Mouse (Mus musculus) megakaryocyte-erythroid progenitor cell, adult 5-6 weeks (primary cell): ENCODE data around the gene Exoc2. TPM values are rescaled to one million over a fixed set of nuclear protein-coding genes. Genes with fewer than 3 reads are reported as not detected.

Source experiments
- ATAC-seq: replicated peaks from 2 replicates; pipeline ENCODE4 v1.8.0; 2016; ENCODE audit warnings: mild to moderate bottlenecking, inconsistent platforms; ENCODE audit not compliant: severe bottlenecking, poor library complexity, low FRiP score, low TSS enrichment
- total RNA-seq, 2 experiments: library from RNA; stranded (forward) in 1 of 2; stranded (reverse) in 1 of 2; fragments of 200-1000, 215-1000 nt in 1 of 2; fragments of >200 nt in 1 of 2; fragmentation: Nextera tagmentation in 1 of 2; gene quantifications; 2 replicates each; pipeline ENCODE4 v1.2.3; 2014 to 2017

The Exoc2 gene
- total RNA-seq, 2 experiments from 2014 or later = 24.5 to 28.3 TPM

DNA sequence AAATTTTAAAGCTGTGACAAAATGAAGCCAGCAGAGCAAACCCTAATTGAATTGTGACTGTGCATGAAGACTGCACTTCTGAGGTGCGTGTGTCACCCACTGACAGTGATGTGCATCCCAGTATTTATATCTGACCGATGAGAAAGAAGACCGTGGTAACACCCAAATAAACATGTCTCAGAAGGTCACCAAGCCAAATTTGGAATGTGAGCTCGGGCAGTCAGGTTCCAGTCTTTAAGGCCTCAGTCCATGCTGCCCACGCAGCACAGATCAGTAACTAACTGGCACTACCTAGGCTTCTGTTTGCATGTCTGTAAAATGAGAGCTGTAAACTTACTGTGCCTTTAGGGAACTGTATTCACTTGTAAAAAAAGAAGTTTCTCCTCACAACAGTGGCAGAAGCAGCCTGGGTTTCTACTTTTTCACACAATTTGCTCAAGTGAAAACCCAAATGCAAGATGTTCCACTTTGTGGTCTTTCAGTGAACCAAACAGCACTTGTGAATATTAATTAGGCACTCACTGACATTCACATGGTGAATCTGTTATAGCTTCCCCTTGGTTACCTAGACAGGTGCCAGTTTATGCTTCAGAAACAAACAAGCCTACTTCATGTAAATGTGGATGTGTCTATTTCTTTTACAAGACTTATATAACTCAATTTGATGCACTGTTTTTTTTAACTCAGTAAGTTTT is 61.8 kb downstream of the Exoc2 start:
- no peak for ATAC-seq

DNA sequence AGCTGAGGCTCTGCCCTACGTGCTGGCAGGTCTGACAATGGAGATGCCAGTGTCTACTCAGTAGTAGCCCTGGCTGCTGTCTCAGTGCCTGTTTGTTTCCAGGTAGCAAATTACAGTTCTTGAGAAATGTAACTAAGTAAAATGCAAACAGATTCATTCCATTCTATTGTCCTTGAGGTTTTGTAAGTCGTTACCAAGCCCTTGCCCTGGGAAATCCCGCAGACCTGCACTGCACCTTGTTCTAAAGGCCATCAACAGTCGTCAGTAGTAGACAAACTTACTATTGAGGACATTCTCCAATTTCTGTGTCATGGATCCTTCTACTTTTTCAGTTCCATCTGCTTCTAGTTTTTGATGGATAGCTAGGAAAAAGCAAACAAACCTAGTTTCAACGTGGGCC is 63.0 kb downstream of the Exoc2 start:
- ATAC-seq = no peak

DNA sequence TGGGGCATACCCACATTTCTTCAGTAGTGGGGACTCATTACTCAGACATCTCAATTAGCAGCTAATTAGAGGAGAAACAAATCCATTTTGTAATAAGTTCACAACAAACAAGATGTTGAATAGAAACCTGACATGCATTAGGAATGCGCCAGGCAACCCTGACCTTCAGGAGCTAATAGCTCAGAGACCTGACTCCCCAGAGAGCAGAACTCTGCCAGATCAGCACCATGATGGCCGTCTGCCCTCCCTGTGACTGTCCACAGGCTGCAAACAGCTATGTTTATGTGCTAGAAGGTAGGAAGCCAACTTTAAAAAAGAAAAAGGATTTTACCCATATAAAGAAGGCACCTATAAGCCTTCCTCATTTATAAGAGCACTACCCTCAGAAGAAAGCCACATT is 71.6 kb downstream of the Exoc2 start:
- ATAC-seq = no peak

DNA sequence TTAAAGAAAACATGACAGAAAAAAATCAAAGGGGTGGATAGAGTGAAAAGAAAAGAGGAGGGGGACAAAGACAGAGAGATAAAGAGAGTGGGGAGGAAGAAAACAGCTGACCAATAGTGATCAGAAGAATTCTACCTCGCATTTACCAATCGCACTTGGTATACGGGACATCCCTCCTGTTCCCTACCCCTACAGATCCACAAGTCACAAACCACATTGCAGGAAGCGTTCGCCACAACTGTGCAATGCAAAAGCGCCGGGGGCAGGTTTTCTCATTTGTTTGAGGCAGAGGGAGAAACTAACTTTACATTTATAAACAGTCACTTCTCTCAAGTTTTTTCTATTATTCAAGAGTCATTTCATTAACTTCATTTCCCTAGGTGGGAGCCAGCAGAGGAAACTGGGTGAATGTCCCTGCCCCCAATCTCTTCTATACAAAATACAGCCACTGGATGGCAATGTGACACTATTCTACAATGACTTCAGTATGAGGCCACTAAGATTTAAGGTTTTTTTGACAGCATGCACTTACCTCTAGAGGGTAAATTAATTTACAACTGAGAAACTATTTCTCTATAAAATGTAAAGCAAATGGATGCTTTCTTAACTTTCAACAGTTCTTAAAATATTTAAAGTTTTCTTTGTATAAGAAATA is 72.4 kb downstream of the Exoc2 start:
- 0 out of 2 replicates have a peak, but pooled peaks have one; percentile 44 for ATAC-seq

DNA sequence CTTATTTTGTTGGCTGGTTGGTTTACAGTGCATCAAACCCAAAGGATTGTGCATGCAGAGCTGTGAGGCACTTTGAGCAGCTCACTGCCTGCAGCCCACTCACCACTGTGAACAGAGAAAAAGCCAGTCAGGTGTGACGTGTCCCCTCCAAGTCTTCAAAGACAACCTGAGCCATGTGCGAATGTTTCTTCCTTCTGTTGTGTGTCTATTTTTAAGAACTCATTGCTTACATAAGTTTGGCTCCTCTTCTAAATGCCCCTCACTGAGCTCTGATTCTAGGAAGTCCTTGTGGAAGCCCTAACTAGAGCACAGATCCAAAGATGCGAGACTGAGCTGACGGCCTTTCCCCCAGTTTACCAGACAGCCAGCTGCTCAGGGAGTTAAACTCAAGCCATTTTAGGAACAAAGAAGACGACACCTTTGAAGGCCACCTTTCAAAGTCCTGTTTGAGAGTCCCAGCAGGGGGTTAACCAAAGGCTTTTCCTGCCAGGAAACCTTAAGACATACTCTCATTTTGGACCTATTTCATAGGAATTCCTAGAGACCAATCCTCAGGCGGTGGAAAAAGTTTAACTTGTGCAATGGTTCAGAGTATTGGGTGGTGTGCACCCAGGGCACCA is 79.8 kb downstream of the Exoc2 start:
- no peak for ATAC-seq

DNA sequence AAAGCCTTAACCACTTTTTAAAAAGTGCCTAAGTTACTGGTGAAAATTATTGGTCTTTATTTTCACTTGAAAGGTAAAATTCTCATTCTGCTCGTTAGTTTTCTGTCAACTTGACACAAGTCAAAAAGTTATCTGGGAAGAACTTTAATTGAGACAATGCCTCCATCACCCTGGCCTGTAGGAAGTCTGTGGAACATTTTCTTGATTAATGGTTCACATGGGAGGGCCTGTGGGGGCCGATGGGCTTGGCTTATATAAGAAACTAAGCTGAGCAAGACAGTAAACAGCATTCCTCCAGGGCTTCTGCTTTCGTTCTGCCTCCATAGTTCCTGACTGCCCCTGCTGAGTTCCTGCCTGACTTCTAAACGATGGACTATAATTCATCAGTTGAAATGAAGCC is 81.6 kb downstream of the Exoc2 start:
- ATAC-seq = no peak

DNA sequence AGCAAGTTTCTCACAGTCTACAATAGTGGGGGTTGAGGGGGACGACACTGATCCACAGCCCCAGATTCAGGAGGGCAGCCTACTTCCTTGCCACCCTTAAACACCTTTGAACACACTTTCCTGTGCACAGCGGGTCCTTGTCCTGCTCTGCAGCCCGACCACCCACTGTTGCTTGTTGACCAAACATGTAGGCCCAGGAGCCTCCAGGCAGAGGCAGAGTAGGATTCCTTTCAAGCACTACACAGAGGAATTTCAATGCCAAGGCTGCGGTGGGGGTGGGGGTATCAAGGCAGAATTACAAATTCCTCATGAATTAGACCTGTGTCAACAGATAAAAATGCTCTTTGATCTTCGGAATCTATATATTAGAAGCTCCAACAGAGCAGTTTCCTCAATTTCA is 82.7 kb downstream of the Exoc2 start:
- no peak for ATAC-seq

DNA sequence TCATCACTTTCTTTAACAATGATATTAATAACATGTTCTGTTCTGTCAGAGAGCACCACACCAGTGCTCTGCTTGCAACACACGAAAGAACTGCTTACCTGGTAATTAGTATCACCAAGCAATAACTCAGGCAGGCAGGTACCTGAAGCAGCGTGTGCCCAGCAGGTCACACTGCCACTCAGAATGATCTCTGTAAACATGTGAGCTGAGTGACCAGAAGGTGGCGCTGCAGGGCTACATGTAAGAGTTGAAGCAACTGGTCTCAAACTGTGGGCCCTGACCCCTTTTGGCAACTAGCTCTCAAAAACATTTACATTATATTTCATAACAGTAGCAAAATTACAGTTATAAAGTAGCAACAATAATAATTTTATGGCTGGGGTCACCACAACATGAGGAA is 85.4 kb downstream of the Exoc2 start:
- peak; percentile 94 for ATAC-seq

DNA sequence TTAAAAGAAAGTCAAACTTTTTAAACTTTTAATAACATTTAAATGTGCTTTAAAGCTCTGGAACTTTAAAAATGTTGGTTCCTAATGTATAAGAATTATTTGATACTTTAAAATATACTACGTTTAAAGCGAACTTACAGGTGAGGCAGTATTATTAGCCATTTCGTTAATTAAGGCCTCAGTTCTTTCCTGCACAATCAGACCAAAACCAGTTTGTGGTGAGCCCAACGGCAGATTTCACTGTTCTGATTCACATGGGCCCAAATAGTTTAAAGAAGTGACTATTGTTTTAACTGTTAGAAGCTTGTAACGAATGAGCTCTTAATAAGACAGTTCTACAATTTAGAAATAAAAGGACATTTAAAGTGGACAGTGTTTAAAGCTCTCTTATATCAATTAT is 93.6 kb downstream of the Exoc2 start:
- ATAC-seq = no peak

DNA sequence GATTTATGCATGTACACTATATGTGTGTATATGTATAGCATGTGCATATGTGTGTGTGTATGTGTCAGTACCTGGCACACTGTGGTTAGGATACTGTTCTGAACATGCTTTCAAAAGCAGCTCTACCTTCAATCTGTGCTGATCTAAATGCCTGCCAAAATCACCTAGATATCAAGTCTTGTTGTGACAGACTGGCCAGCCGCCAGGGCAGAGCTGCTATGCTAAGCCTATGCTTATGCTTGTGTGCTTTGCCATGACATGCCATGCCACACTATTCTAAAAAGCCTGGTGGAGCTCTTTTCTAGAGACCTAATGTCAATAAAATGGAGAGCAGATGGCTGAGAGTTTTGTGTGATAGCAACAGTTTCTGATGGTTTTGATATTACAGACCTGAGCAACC is 94.0 kb downstream of the Exoc2 start:
- ATAC-seq = no peak

DNA sequence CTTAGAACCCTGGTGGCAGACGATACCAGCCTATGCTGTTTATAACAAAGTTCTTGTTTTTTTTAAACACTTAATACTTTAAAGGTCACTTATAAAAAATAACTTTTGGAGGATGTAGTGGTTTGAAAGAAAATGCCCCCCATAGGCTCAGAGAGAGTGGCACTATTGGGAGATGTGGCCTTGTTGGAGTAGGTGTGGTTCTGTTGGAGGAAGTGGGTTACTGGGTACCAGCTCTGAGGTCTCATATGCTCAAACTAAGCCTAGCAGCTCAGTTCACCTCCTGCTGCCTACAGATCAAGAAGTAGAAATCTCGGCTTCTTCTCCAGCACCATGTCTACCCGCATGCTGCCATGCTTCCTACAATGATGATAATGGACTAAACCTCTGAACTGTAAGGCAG is 98.1 kb downstream of the Exoc2 start:
- ATAC-seq = no peak

DNA sequence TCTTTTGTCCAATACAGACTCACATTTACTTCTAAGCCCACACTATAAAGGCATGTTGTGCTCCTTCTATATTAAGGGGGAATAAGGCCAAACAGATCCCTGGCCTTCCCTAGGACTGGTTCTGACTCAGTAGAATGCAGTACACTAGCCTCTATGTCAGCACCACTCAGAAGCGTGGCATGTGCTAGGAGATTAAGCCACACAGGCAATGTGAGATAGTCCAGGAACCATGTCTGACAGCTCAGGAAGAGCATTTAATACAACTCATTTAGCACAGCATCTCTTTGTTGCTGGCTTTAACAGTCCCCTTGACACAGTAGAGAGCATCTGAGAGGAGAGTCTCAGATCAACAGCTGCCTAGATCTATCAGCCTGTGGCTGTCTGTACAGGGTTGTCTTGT is 100.4 kb downstream of the Exoc2 start:
- ATAC-seq = no peak

DNA sequence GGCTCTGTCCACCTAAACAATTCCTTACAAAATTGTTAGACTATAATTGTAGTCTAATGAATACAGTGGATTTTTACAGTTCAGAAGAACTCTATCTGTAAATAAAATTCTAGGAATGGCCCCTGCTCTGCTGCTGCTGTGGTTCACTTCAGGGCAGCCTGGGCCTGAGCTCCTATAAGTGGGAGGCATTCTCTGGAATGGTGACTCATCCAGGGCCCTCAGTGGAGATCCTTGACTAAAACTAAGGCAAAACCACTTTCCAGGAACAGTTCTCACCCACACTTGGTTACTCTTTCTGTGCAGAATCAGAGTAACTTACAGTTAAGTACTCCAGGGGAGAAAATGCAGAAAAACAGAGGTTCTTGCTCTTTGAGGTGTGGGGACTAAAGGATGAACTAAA is 108.4 kb downstream of the Exoc2 start:
- ATAC-seq = no peak

DNA sequence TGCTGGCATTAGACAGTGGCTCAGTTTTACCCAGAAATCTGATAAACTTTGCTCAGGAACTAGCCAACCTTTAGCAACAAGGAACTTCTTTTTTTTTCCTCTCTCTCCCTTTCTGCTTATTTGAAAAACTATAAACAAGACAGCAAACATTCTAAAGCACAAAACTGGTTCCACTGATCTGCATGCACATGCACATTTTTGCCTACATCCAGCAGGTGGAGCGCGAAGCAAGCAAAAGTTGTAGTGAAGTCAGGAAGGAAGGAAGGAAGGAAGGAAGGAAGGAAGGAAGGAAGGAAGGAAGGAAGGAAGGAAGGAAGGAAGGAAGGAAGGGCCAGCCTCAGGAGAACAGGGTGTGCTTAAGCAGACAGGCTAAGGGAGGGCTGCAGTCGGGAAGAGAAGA is 109.9 kb downstream of the Exoc2 start:
- no peak for ATAC-seq

DNA sequence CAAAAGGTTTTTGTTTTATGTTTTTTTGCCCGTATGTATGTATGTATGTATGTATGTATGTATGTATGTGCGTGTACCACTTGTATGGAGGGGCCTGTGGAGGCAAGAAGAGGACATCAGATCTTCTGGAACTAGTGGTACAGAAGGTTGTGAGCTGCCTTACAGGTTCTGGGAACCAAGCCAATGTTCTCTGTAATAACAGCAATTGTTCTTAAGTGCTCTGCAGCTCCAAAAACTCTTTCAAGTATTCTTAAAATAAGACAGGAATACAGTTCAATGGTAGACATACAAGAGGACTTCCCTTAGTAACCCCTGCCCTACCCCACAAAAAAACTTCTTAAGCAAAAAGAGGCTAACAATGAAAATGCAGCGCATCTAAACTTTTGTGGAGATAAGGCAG is 115.5 kb downstream of the Exoc2 start:
- no peak for ATAC-seq

DNA sequence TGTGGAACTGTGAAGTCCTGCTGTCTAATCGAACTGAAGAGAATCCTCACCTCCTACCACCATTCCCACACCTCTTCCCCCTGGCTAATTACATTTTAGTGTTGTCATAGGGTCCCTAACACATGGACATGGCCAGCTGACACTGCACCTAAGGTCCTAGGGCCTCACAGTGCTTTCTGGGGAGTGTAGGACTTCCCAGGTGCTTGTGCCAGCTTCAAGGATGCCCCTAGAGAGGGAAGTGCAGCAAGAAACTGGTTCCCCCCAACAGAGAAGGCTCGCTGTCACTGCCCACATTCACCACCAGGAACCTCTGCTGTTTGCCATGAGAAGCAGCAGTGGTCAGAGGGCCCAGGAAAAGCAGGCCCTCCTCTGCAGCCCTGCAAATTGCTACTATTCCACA is 123.2 kb downstream of the Exoc2 start:
- no peak for ATAC-seq

DNA sequence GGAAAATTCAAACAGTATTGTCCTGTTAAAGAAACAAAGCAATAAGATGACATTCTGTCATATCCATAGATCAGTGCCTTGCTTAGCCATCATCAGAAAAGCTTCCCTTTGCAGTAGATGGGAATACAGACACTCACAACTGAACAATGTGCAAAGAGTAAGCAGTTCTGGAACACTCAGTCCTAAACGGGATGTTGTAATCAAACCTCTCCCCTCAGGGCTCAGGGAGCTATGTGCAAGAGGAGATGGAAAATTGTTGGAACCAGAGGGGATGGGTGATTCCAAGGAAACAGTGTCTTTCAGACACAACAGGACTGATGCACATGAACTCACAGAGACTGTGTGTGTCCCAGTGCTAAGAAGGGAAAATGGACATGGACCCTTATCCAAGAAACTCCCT is 125.9 kb downstream of the Exoc2 start:
- ATAC-seq = no peak

DNA sequence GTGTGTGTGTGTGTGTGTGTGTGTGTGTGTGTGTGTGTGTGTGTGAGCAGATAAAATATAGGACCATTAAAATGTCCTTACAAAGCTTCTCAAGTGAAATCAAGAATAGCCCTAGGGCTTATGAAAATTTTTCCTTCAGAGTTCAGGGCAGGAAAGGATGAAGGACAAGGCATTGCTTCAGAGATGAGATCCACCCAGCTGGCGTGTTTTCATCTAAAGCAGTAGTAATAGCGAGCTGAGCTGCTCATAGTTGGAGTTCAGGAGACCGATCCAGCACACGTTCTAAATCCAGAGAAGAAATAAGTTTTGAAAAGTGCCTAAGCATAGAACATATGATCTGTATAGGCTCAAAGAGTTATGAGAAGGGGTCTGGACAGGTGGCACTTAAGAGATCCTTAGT is 127.4 kb downstream of the Exoc2 start:
- ATAC-seq = no peak

DNA sequence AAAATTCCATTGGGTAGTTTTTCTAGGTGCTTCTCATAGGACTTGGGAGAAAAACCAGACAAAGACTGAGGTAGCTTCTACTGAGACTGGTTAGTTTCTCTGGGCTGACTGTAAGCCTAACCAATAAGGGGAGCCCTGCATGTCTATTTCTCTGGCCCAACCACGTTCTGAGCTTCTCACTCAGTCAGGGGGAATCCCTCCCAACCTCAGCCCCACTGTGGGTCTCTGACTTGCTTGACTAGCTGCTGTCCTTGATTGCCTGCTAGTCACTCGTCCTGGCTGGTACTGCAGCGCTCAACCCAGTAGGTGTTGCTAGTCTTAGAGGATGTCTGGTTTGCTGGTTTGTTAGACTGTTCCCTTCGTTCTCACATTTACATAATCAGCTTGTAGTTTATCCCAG is 130.8 kb downstream of the Exoc2 start:
- no peak for ATAC-seq

DNA sequence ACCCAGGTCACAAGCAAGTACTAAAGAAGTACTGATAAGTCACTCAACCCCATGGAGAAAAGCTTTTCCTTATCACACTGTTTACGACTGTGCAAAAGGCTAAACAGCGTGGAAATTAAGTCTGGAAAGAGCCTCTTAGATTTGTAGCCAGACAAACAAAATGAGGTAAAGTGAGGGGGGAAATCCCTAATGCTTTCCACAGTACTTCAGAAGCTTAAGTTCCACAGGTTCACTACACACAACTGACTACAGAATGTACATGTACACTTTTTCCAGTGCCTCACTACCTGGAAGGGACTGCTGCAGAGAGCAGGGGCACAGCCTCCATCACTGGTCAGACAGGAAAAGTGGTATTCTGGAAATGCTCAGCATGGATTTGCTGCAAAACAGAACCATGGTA is 132.1 kb downstream of the Exoc2 start:
- ATAC-seq = no peak

DNA sequence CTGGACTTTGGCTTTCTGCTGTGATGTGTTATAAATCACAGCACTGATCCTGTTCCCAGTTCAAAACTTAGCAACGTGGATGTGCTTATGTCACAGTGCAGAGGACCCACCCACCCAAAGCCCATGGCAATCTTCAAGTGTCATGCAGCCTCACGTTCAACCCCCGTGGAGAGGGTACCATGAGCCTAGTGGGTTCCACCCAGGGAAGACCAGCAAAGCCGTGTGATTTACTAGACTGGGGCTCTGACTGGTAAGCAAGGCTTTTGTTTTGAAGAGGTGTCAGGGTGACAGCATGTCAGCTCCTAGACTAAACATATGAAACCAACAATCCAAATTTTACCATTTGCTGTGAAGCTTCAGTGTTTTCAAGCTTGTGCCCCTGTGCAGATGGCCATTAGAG is 132.6 kb downstream of the Exoc2 start:
- no peak for ATAC-seq
